Mouse (Mus musculus): ENCODE results near the gene Olfr672.

DNA sequence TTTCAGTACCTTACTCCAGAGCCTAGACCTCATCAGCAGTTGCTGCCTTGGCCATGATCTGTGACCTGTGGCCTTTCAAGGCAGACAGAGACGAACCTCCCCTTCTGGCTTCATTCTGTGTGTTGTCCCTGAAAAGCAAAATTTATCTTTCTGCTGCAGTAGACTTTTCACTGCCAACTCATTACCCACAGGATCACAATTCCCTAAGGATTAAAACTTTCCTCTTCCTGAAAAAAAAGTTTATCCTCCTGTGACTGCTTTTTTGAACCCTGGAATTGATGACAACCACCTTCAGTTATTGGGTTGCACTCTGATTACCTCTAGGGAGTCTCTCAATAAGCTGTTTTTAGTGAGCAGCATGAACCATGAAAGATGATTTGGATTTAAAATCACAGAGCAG lies 39.3 kb downstream of the Olfr672 start, which contains the start of gene Olfr670:
- TF ChIP-seq GATA1 (IDR thresholded peaks at IDR 0.05; ENCODE audit: low read length): no peak
- TF ChIP-seq TAL1 (IDR thresholded peaks at IDR 0.05; ENCODE audit: low read length): no peak

Measured in erythroblast, embryonic 14.5 days (primary cell).